Comparison of ENCODE assay signal across 30 mouse cellular contexts in the genomic region with DNA sequence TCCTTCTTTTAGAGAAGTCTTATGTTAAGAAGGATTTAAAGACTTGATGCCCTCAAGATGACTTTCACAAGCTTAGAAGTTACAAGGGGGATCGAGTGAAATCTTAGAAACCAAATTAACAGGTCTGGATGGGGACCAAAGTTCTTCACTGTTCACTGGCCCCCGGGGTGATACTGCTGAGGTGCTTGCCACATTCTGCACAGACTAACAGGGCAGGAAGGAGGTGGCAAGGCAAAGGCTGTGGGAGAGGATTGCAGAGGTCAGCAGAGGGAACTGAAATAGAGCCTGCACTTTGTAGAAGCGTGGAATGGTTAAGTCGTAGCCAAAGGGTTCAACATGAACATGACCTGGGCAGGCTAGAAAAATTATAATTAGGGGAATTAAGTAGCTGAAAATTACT.
DNase-seq lines count a peak whose midpoint lies in the region; ATAC-seq and TF ChIP-seq lines count a peak whose summit lies in the region.
"Had no signal": no experiment of that assay in that cellular context is flagged by ENCODE, and none has a peak within 500 bp of the region (broad histone marks: within the 10 kb centered on the region; RNA-seq: fewer than 3 reads in every experiment).

No protein-coding gene starts in this region.

- no peaks in the 10 kb centered on the region for H3K27me3 ChIP-seq in midbrain, embryonic 16.5 days (ENCODE audit: control insufficient read depth, insufficient read depth, low read depth, low read length)
- H3K27me3 ChIP-seq: CH12.LX; embryonic facial prominence, embryonic 13.5 days; forebrain, embryonic 13.5 days; heart, embryonic 12.5 days; heart, embryonic 15.5 days; Patski had no signal

- H3K4me2 ChIP-seq in midbrain, embryonic 16.5 days (ENCODE audit: low read length): no peak overlapping the region
- H3K4me2 ChIP-seq: embryonic facial prominence, embryonic 13.5 days; forebrain, embryonic 13.5 days; heart, embryonic 12.5 days; heart, embryonic 15.5 days; hindbrain, embryonic 14.5 days had no signal

- peak; percentile 59 for DNase-seq in gastrocnemius, adult 2 months
- DNase-seq in gastrocnemius, postnatal 4 days (ENCODE audit: low spot score in 2 of 2): no peak
- peak; percentile 21 for DNase-seq in fat pad, adult 2 months (ENCODE audit: extremely low read depth, low read depth, low spot score)
- DNase-seq in gastrocnemius, postnatal 14 days: peak; percentile 14
- DNase-seq in skeletal muscle tissue, adult 2 months (ENCODE audit: low read depth, low spot score): peak; percentile 42
- DNase-seq in cerebellum, postnatal 25 days: no peak
- DNase-seq: adrenal gland, postnatal 10 days; adrenal gland, postnatal 36 days; B cell, adult 2 months; cerebellum, adult 18-20 months; cerebellum, adult 9-10 months; cerebellum, postnatal 14 days; embryo, embryonic 11 days; heart, postnatal 10 days; heart, postnatal 4 days; kidney, adult 2 months had no signal

- peak overlapping the region; percentile 86 for H3K27ac ChIP-seq in gastrocnemius, adult 2 months
- no peak overlapping the region for H3K27ac ChIP-seq in midbrain, embryonic 16.5 days (ENCODE audit: low read length)
- H3K27ac ChIP-seq: embryonic facial prominence, embryonic 10.5 days; embryonic facial prominence, embryonic 13.5 days; forebrain, embryonic 10.5 days; forebrain, embryonic 13.5 days; heart, embryonic 15.5 days; hindbrain, embryonic 14.5 days had no signal

- no peak overlapping the region for H3K9ac ChIP-seq in midbrain, embryonic 16.5 days (ENCODE audit: low read depth, low read length)
- H3K9ac ChIP-seq: embryonic facial prominence, embryonic 13.5 days; forebrain, embryonic 13.5 days; heart, embryonic 12.5 days; heart, embryonic 15.5 days; hindbrain, embryonic 14.5 days had no signal

- H3K4me1 ChIP-seq in midbrain, embryonic 16.5 days (ENCODE audit: control insufficient read depth, insufficient read depth, low read length): no peaks in the 10 kb centered on the region
- H3K4me1 ChIP-seq: embryonic facial prominence, embryonic 13.5 days; forebrain, embryonic 10.5 days; forebrain, embryonic 13.5 days had no signal

- no peak overlapping the region for H3K4me3 ChIP-seq in gastrocnemius, adult 2 months
- no peak overlapping the region for H3K4me3 ChIP-seq in midbrain, embryonic 16.5 days (ENCODE audit: low read depth, low read length)
- H3K4me3 ChIP-seq: embryonic facial prominence, embryonic 10.5 days; embryonic facial prominence, embryonic 13.5 days; erythroblast, embryonic 14.5 days; forebrain, embryonic 10.5 days; forebrain, embryonic 13.5 days; heart, embryonic 12.5 days; heart, embryonic 15.5 days had no signal

- TF ChIP-seq CTCF in gastrocnemius, adult 2 months (IDR thresholded peaks at IDR 0.05): no peak

- ATAC-seq in midbrain, embryonic 16.5 days: no peak
- ATAC-seq: forebrain, embryonic 13.5 days; forebrain, embryonic 16.5 days; intestine, postnatal 0 days; Patski had no signal

- WGBS in midbrain, embryonic 16.5 days: 92% methylated on average over 4 of the region's 4 CpGs

- H3K36me3 ChIP-seq in midbrain, embryonic 16.5 days (ENCODE audit: control insufficient read depth, insufficient read depth, low read length): peaks cover 6% of the 10 kb centered on the region; the same call in 1 of the 2 replicates
- H3K36me3 ChIP-seq: G1E; heart, embryonic 15.5 days had no signal

- intact Hi-C loops in gastrocnemius, adult 2 months (cut with DNase I): no loop called here
- intact Hi-C loops in gastrocnemius, postnatal 14 days (cut with DNase I; ENCODE audit: low total_unique reads): no loop called here

- H3K9me3 ChIP-seq in midbrain, embryonic 16.5 days (replicated peaks; ENCODE audit: control insufficient read depth, low read length, poor library complexity, severe bottlenecking): no peaks in the 10 kb centered on the region
- H3K9me3 ChIP-seq: embryonic facial prominence, embryonic 10.5 days; embryonic facial prominence, embryonic 13.5 days; forebrain, embryonic 10.5 days; forebrain, embryonic 13.5 days; heart, embryonic 12.5 days; heart, embryonic 15.5 days had no signal

Comparison
In these comparisons a context has a peak if more than half of its experiments do, and no peak if none do; other contexts are left out.
1. DNase-seq: peak in gastrocnemius, adult 2 months (single experiment), fat pad, adult 2 months (single experiment), gastrocnemius, postnatal 14 days (single experiment) and skeletal muscle tissue, adult 2 months (single experiment); none in gastrocnemius, postnatal 4 days (0 of 2) and cerebellum, postnatal 25 days (0 of 2).